25 mouse cellular contexts compared by ENCODE assay signal in genomic region chr4:133027721-133028120, GRCm38 (mm10). TPM values are rescaled to one million over a fixed set of nuclear protein-coding genes. Genes with fewer than 3 reads are reported as not detected.
DNase-seq lines count a peak whose midpoint lies in the region; ATAC-seq and TF ChIP-seq lines count a peak whose summit lies in the region.
"Had no signal": no experiment of that assay in that cellular context is flagged by ENCODE, and none has a peak within 500 bp of the region (broad histone marks: within the 10 kb centered on the region; RNA-seq: fewer than 3 reads in every experiment).

No protein-coding gene starts in this region.

- H3K36me3 ChIP-seq in forebrain, embryonic 10.5 days (replicated peaks) = peaks cover 27% of the 10 kb centered on the region
- no peaks in the 10 kb centered on the region for H3K36me3 ChIP-seq in forebrain, embryonic 11.5 days (ENCODE audit: control insufficient read depth, insufficient read depth, low read length)
- peaks cover 33% of the 10 kb centered on the region for H3K36me3 ChIP-seq in heart, embryonic 13.5 days
- H3K36me3 ChIP-seq in E14TG2a.4 (ENCODE audit: insufficient read depth, low read length) = peaks cover 35% of the 10 kb centered on the region
- H3K36me3 ChIP-seq: forebrain, embryonic 12.5 days; hindbrain, embryonic 15.5 days had no signal

- WGBS in forebrain, embryonic 10.5 days = 61% methylated on average over 10 of the region's 10 CpGs
- 59% methylated on average over 10 of the region's 10 CpGs for WGBS in forebrain, embryonic 11.5 days
- WGBS in heart, embryonic 13.5 days = 50% methylated on average over 10 of the region's 10 CpGs

- H3K9ac ChIP-seq in forebrain, embryonic 11.5 days (ENCODE audit: low read length) = no peak overlapping the region
- H3K9ac ChIP-seq in heart, embryonic 13.5 days = peak overlapping the region; percentile 68; the same call in 1 of the 2 replicates
- H3K9ac ChIP-seq: forebrain, embryonic 12.5 days; hindbrain, embryonic 15.5 days had no signal

- H3K4me1 ChIP-seq in forebrain, embryonic 10.5 days = peaks cover 75% of the 10 kb centered on the region
- H3K4me1 ChIP-seq in forebrain, embryonic 11.5 days (replicated peaks; ENCODE audit: control insufficient read depth, insufficient read depth, low read length) = peaks cover 21% of the 10 kb centered on the region
- peaks cover 78% of the 10 kb centered on the region for H3K4me1 ChIP-seq in heart, embryonic 13.5 days
- H3K4me1 ChIP-seq in E14TG2a.4 (replicated peaks; ENCODE audit: low read depth, low read length) = peaks cover 98% of the 10 kb centered on the region

- DNase-seq in forebrain, embryonic 10.5 days (ENCODE audit: extremely low spot score, low spot score) = no peak
- no peak for DNase-seq in forebrain, embryonic 11.5 days (ENCODE audit: low spot score)
- DNase-seq in heart, adult 8-10 months (ENCODE audit: low spot score) = no peak
- peak; percentile 73 for DNase-seq in ZHBTc4 (ENCODE audit: low read depth, low spot score)
- DNase-seq in retina, embryonic 14.5 days (ENCODE audit: low spot score) = no peak
- DNase-seq in ovary, postnatal 36 days (ENCODE audit: low spot score) = no peak
- DNase-seq: adrenal gland, postnatal 10 days; B cell, adult 2 months; cerebellum, adult 11 months; cerebellum, adult 8-10 months; cerebellum, postnatal 14 days; embryo, embryonic 11 days; gastrocnemius, postnatal 14 days; heart, postnatal 10 days had no signal

- no peak overlapping the region for H3K4me3 ChIP-seq in forebrain, embryonic 10.5 days
- H3K4me3 ChIP-seq in forebrain, embryonic 11.5 days (ENCODE audit: low read depth, low read length) = no peak overlapping the region
- H3K4me3 ChIP-seq in heart, embryonic 13.5 days = no peak overlapping the region
- peak overlapping the region; percentile 41; the same call in 1 of the 2 replicates for H3K4me3 ChIP-seq in E14TG2a.4 (replicated peaks; ENCODE audit: low read length)
- H3K4me3 ChIP-seq: embryonic facial prominence, embryonic 15.5 days; erythroblast, embryonic 14.5 days; forebrain, embryonic 12.5 days; hindbrain, embryonic 15.5 days had no signal

- no peak for ATAC-seq in forebrain, embryonic 11.5 days (replicated peaks; ENCODE audit: low FRiP score)
- no peak for ATAC-seq in heart, embryonic 13.5 days (ENCODE audit: extremely low read depth, insufficient number of reproducible peaks, low FRiP score, low TSS enrichment)
- ATAC-seq: CD4-positive, CD25-positive, alpha-beta regulatory T cell, adult 4 months; forebrain, embryonic 16.5 days; inflammation-experienced regulatory T-cells, adult 6 months; intestine, postnatal 0 days had no signal

- H3K9me3 ChIP-seq in forebrain, embryonic 10.5 days = no peaks in the 10 kb centered on the region
- H3K9me3 ChIP-seq in forebrain, embryonic 11.5 days (ENCODE audit: control insufficient read depth, low read length) = no peaks in the 10 kb centered on the region
- H3K9me3 ChIP-seq in heart, embryonic 13.5 days = no peaks in the 10 kb centered on the region
- H3K9me3 ChIP-seq in E14TG2a.4 (ENCODE audit: low read length) = no peaks in the 10 kb centered on the region
- H3K9me3 ChIP-seq: embryonic facial prominence, embryonic 15.5 days; forebrain, embryonic 12.5 days; hindbrain, embryonic 15.5 days had no signal

- H3K4me2 ChIP-seq in forebrain, embryonic 11.5 days (ENCODE audit: low read depth, low read length, severe bottlenecking) = no peak overlapping the region
- no peak overlapping the region for H3K4me2 ChIP-seq in heart, embryonic 13.5 days
- H3K4me2 ChIP-seq: embryonic facial prominence, embryonic 15.5 days; forebrain, embryonic 12.5 days; heart, embryonic 11.5 days; hindbrain, embryonic 15.5 days had no signal

- H3K27me3 ChIP-seq in forebrain, embryonic 10.5 days (ENCODE audit: poor library complexity, severe bottlenecking) = no peaks in the 10 kb centered on the region
- H3K27me3 ChIP-seq in forebrain, embryonic 11.5 days (ENCODE audit: control insufficient read depth, insufficient read depth, low read length) = no peaks in the 10 kb centered on the region
- no peaks in the 10 kb centered on the region for H3K27me3 ChIP-seq in heart, embryonic 13.5 days (replicated peaks)
- no peaks in the 10 kb centered on the region for H3K27me3 ChIP-seq in E14TG2a.4 (ENCODE audit: insufficient read depth, low read length)
- H3K27me3 ChIP-seq: embryonic facial prominence, embryonic 15.5 days; forebrain, embryonic 12.5 days; hindbrain, embryonic 15.5 days had no signal

- TF ChIP-seq CTCF in E14TG2a.4 (conservative IDR thresholded peaks at IDR 0.05; ENCODE audit: low read length) = no peak

- H3K27ac ChIP-seq in forebrain, embryonic 10.5 days = 0 out of 2 replicates have a peak overlapping the region, but pooled peaks have one; percentile 74
- H3K27ac ChIP-seq in forebrain, embryonic 11.5 days (ENCODE audit: low read depth, low read length) = no peak overlapping the region
- peak overlapping the region; percentile 89; the same call in 1 of the 2 replicates for H3K27ac ChIP-seq in heart, embryonic 13.5 days (replicated peaks)
- H3K27ac ChIP-seq: hindbrain, embryonic 15.5 days had no signal

RNA-seq across cellular contexts. Expression of gene Ahdc1, which starts 16.7 kb away (rescaled TPM):
- 5.8 and 7.4 TPM in 2 replicates for polyA plus RNA-seq in forebrain, embryonic 10.5 days (2016; fragmentation: Nextera tagmentation; extraction: Ambion mirVana)
- 5.5 and 7.5 TPM in 2 replicates for polyA plus RNA-seq in forebrain, embryonic 11.5 days (2014; fragmentation: Nextera tagmentation; extraction: Ambion mirVana)
- polyA plus RNA-seq in heart, embryonic 13.5 days (2015; fragmentation: Nextera tagmentation; extraction: Ambion mirVana) = 6.5 and 6.9 TPM in 2 replicates
- 10 to 100 TPM; 37.5 to 52.5 (median 45.0) TPM for total RNA-seq in heart, adult 8-10 months (2022)

RNA-seq across cellular contexts. Expression of gene Fgr, which starts 53.8 kb away (rescaled TPM):
- 0.06 and 0.11 TPM in 2 replicates for polyA plus RNA-seq in forebrain, embryonic 10.5 days (2016; fragmentation: Nextera tagmentation; extraction: Ambion mirVana)
- polyA plus RNA-seq in forebrain, embryonic 11.5 days (2014; fragmentation: Nextera tagmentation; extraction: Ambion mirVana) = 0.13 TPM in 1 of 2 replicates, not detected in the other
- 0.21 and 0.23 TPM in 2 replicates for polyA plus RNA-seq in heart, embryonic 13.5 days (2015; fragmentation: Nextera tagmentation; extraction: Ambion mirVana)
- 1 to 10 TPM in 1 of 4 experiments, under 1 TPM in 3; 0.14 to 2.5 (median 0.49) TPM for total RNA-seq in heart, adult 8-10 months (2022)
- polyA plus RNA-seq: forebrain, embryonic 16.5 days had no signal
